Mouse (Mus musculus) lung, adult 2 months (tissue): ENCODE measurements around the gene Luzp1. TPM values are rescaled to one million over a fixed set of nuclear protein-coding genes. Genes with fewer than 3 reads are reported as not detected.

ENCODE experiments used
- DNase-seq: peaks from one replicate; pipeline ENCODE4 v3.0.0; 2022
- H3K4me1 ChIP-seq: fragments of 200-500 bp; 2 replicates; pipeline ENCODE4 v1.6.1; 2011; ENCODE audit warnings: low read length; ENCODE audit not compliant: control insufficient read depth, insufficient read depth
- H3K4me3 ChIP-seq: fragments of 200-500 bp; replicated peaks from 2 replicates; pipeline ENCODE3; 2011; ENCODE audit warnings: low read depth, mild to moderate bottlenecking, control low read depth, low read length; ENCODE audit errors: extremely low read depth
- CTCF ChIP-seq: fragments of 200-500 bp; IDR thresholded peaks from 2 replicates; pipeline ENCODE4 v1.5.1; 2011; ENCODE audit warnings: mild to moderate bottlenecking, low read length, control low read depth; ENCODE audit not compliant: insufficient read depth
- POLR2A ChIP-seq: fragments of 200-500 bp; IDR thresholded peaks from 2 replicates; pipeline ENCODE4 v1.6.1; 2011; ENCODE audit warnings: low read depth, mild to moderate bottlenecking, control low read depth, low read length, borderline replicate concordance; ENCODE audit errors: extremely low read depth
- WGBS: fragments of 180-500 bp; shearing (Covaris S2); methylation state at CpG from one replicate; pipeline ENCODE4 v1.1.7; 2018; 5-methylcytosine and 5-hydroxymethylcytosine counted together
- polyA plus RNA-seq: library from polyadenylated mRNA; depleted of rRNA; stranded (reverse); fragments of >200 nt; gene quantifications from 2 replicates; pipeline ENCODE4 v1.2.3, GENCODE M21; 2012

The Luzp1 gene
- polyA plus RNA-seq, 1 experiment: 15.7 TPM

DNA sequence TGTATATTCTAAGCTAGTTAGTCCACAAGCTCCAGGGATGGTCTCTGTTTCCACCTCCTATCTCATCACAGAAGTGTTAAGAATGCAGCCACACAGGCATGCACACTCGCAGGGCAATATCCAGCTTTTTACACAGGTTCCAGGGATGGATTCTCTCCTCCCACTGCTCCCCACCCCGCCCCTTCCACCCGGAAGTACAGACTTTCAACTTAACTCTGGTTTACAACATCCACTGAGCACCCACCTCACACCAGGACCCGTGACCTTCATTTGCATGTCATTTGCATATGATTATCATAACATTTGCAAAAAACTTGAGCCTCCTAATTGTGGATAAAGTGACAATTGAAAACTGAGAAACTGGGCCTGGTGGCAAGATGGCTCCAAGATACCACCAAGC lies 25.0 kb upstream of the Luzp1 start:
- no peak overlapping the region for H3K4me3 ChIP-seq
- TF ChIP-seq CTCF: no peak
- TF ChIP-seq POLR2A: no peak
- no peak for DNase-seq
- H3K4me1 ChIP-seq: no peaks in the 10 kb centered on the region
- 65% methylated on average over 4 of the region's 4 CpGs for WGBS

DNA sequence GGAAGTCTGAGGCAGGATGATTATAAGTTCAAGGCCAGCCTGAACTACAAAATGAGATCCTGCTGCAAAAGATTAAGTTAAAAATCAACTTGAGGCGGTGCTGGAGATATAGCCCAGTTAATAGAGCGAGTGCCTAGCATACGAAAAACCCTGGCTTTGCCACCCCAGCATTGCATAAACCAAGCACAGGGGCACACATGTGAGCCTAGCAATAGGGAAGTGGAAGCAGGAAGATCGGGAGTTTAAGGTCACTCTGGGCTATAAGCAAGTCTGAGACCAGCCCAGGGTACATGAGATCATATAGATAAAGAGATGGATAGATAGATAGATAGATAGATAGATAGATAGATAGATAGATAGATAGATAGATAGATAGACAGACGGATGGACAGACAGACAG lies 19.8 kb upstream of the Luzp1 start:
- DNase-seq: no peak
- 80% methylated on average over 5 of the region's 5 CpGs for WGBS
- Histone ChIP-seq H3K4me1 (no peaks in the 10 kb centered on the region), H3K4me3 (no peak overlapping the region)
- no peak for TF ChIP-seq CTCF
- no peak for TF ChIP-seq POLR2A

DNA sequence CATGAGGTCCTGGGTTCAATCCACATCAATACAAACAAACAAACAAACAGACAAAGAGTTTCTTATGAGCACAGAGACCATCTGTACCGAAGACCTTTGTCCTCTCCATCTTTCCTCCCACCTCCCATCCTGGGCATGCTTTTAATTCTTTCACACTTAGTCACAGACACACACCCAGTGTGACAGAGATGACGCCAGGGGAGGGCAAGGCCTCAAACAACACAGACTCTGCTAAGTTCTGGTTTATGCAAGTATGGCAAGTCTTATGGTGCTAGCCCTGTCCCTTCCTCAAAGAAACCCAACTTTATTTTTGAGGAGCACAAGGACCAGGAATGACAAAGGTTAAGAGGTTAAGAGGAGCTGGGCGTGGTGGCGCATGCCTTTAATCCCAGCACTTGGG lies 19.3 kb upstream of the Luzp1 start:
- TF ChIP-seq POLR2A: no peak
- TF ChIP-seq CTCF: no peak
- WGBS: 80% methylated on average over 4 of the region's 4 CpGs
- Histone ChIP-seq H3K4me1 (no peaks in the 10 kb centered on the region), H3K4me3 (no peak overlapping the region)
- DNase-seq: no peak

DNA sequence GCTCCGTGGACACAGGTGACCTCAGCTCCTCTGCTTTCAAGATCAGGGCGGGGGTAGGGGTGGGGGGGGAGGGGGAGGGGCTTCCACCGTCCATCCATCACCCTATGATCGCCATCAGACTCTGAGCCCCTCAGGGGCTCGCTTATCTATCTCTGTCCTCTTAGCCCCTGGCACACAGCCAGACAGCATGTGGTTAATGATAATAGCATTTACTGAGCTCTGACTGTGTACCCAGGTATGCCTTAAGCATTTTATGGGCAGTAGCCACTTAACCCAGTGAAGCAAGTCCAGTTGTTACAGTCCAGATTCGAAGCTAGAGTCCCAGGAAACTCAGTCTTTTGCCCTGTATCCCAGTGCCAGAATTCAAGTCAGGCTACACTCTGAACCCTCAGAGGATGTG lies 18.0 kb upstream of the Luzp1 start:
- Histone ChIP-seq H3K4me3 (no peak overlapping the region), H3K4me1 (no peaks in the 10 kb centered on the region)
- TF ChIP-seq CTCF (no peak), POLR2A (no peak)
- no peak for DNase-seq
- WGBS: 21% methylated on average over 6 of the region's 6 CpGs

DNA sequence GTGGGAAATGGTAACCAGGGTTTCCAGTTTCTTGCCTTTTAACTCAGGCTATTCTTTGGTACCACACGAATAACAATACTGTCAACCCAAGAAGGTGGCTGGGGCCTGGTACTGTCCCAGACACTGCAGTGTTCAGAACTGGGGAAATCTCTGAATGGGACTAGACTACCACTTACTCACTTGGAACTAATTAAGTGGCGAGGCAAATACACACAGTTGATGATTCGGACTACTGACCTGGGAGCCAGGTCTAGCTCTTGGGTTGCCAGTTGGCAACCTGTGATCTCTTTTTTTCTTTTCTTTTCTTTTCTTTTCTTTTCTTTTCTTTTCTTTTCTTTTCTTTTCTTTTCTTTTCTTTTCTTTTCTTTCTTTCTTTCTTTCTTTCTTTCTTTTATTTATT lies 17.3 kb upstream of the Luzp1 start:
- TF ChIP-seq CTCF (no peak), POLR2A (no peak)
- DNase-seq: no peak
- no peak overlapping the region for H3K4me3 ChIP-seq
- WGBS: 97% methylated on average over 3 of the region's 3 CpGs
- H3K4me1 ChIP-seq: no peaks in the 10 kb centered on the region

DNA sequence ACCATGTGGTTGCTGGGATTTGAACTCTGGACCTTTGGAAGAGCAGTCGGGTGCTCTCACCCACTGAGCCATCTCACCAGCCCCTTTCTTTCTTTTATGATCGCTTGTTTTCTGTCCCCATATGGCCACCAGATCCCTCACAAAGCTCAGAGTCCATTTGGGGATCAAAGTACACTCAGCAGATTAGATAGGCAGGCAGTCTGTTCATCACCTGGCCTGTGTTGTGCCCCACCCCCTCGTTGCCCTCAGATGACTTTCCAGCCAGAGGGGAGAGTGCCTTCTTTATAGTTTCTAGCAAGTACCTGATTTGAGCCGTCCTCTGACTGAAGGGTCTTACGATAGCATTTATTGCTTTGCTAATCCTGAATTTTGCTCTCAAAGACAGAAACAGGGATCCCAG lies 16.8 kb upstream of the Luzp1 start:
- no peak overlapping the region for H3K4me3 ChIP-seq
- DNase-seq: no peak
- no peak for TF ChIP-seq POLR2A
- TF ChIP-seq CTCF: no peak
- no peaks in the 10 kb centered on the region for H3K4me1 ChIP-seq
- WGBS: 74% methylated on average over 5 of the region's 5 CpGs

DNA sequence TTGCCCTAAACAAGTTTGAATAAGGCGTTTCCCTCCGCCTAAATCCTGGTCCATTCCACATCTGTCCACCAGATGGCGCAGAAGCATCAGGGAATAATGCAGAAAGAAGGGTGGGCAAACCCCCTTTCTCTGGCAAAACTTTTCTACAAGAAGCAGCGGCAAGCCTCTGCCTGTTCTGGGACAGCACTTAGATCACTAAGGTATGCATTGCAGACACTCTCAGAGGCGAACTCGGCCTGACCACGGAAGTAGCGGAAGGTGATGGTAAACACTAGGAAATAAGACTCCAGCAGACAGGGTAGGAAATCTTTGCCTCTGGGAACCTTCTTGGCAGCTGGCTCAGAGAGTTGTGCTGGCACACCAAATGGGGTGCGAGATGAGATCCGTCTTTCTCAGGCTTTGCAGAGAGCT lies 14.7 kb upstream of the Luzp1 start:
- 2% methylated on average over 10 of the region's 10 CpGs for WGBS
- TF ChIP-seq CTCF: peak; percentile 79
- TF ChIP-seq POLR2A: no peak
- Histone ChIP-seq H3K4me3 (peak overlapping the region; percentile 73), H3K4me1 (no peaks in the 10 kb centered on the region)
- DNase-seq: peak; percentile 82

DNA sequence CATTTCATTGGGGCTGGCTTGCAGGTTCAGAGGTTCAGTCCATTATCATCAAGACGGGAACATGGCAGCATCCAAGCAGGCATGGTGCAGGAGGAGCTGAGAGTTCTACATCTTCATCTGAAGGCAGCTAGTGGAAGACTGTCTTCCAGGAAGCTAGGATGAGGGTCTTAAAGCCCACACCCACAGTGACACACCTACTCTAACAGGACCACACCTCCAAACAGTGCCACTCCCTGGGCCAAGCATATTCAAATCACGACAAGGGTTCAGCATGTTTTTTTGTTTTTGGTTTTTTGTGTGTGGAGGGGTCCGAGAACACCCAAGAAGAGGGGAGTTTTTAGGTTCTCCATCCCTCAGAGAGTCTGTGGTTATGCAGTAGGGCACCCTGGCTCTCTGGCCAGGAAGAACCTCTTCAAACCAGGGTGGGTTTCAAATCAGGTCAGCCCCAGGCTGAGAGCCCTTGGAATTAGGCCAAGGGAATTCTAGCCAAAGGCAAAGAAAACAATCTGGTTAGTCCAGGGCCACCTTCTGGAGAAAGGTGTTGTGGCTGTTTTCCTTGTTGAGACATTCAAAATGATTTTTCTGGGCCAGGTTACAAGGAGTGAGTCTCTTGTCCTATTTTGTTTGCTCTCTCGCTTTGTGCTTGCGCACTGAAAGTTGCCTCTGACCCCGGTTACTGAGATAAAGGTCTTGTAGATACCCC lies 12.9 kb upstream of the Luzp1 start:
- WGBS: 81% methylated on average over 6 of the region's 6 CpGs
- H3K4me3 ChIP-seq: no peak overlapping the region
- no peak for DNase-seq
- no peak for TF ChIP-seq CTCF
- TF ChIP-seq POLR2A: no peak
- H3K4me1 ChIP-seq: 0 out of 2 replicates have a peak, but pooled peaks cover 3% of the 10 kb centered on the region

DNA sequence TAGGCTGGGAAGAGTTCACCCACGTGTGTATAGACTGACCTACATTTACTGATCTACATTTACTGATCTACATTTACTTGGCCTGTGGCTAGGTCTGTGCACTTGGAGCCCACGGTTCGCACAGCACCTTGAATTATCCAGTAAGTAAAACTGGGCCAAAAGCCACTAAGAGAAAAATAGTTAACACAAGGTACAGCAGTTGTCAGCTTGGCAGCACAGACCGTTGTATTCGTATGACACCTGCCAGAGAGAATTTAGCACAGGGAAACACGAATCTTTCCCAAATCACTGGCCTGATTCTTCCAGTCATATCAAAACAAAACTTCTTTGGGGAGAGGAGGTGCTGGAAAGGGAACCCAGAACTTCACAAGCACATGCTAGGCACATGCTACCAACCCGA lies 11.3 kb upstream of the Luzp1 start:
- 0 out of 2 replicates have a peak, but pooled peaks cover 3% of the 10 kb centered on the region for H3K4me1 ChIP-seq
- TF ChIP-seq CTCF (no peak), POLR2A (no peak)
- H3K4me3 ChIP-seq: no peak overlapping the region
- no peak for DNase-seq
- 78% methylated on average over 7 of the region's 7 CpGs for WGBS

DNA sequence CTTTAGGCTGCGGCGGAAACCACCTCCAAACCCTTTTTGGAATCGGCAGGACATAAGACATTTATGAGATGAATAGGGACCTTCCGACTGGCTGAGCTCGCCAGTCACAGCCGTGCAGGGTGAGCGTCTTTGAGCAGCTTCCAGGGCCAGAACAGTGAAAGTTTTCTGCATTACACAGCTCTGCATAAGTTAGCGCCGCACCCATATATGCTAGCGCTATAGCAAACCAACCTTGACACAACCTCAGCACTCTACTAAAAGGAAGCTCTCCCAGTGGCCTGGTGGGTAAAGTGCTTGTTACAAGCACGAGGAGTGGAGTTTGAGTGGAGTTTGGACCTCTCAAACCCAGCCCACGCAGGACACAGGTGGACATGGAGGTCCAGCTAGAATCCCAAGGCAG lies 10.4 kb upstream of the Luzp1 start:
- WGBS: 55% methylated on average over 12 of the region's 12 CpGs
- no peak for TF ChIP-seq POLR2A

More for the DNA sequence above, 10.4 kb upstream of the Luzp1 start:
- no peak overlapping the region for H3K4me3 ChIP-seq
- DNase-seq: no peak
- H3K4me1 ChIP-seq: peaks cover 9% of the 10 kb centered on the region
